Mouse (Mus musculus): ENCODE results near the gene Mylk. TPM values are rescaled to one million over a fixed set of nuclear protein-coding genes. Genes with fewer than 3 reads are reported as not detected.
A peak's percentile ranks its signal among the peaks of the same experiment; 100 is the strongest.

The Mylk gene
- polyA plus RNA-seq, 1 experiment = 12.4 TPM

DNA sequence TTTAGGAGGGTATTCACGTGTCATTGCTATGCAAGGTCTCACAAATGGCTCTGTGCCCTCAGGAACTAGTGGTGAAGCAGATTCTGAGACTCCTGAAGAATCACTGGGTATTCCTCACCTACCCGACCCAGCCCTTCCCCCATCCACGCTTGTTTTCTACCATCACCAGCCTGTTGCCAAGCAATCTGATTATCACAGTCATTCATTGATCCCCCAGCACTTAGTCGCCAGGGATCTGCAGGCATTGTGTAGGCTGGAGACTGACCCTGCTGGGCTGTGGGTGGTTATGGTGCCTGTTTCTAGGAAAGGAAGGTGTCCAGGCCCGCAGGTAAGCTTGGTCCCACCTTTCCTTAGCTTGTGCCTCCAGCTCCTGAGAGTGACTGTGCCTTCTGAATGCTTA lies 155.0 kb downstream of the Mylk start:
- no peak for DNase-seq (ENCODE audit: extremely low spot score in 1 of 2, low spot score in 1 of 2)

DNA sequence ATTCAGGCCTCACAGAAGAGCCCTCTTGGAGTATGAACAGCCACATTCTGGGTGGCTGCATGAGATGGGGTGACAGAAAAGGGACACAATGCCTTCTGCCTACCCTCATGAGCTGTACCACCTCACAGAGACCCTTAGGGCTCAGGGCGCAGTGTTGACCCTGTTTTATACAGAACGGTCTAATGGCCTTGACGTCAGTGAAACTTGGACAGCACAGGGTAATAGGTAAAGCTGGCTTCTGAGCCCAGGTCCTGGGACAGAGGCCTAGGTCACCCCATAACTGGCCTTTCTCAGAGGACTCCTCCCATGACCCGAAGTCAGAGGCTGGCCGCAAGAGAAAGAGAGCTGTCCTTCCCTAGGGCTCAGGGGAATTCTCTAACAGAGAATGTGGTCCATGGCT lies 155.5 kb downstream of the Mylk start:
- DNase-seq (ENCODE audit: extremely low spot score in 1 of 2, low spot score in 1 of 2) = no peak

DNA sequence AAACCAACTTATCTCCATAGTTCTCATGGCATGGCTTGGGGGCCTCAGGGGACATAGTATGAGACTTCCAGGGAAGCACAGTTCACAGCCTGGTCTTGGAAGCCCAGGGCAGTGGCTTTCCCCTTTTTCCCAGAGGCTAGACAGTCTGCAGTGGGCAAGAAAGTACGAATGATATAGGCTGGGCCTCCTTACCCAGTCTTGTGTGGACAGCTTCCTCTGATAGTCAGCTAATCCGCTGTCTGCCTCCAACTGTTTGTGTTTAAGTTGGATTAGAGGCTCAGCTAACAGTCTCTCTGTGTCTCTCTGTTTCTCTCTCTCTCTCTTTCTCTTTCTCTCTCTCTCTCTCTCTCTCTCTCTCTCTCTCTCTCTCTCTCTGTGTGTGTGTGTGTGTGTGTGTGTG lies 156.0 kb downstream of the Mylk start:
- no peak for DNase-seq (ENCODE audit: extremely low spot score in 1 of 2, low spot score in 1 of 2)

DNA sequence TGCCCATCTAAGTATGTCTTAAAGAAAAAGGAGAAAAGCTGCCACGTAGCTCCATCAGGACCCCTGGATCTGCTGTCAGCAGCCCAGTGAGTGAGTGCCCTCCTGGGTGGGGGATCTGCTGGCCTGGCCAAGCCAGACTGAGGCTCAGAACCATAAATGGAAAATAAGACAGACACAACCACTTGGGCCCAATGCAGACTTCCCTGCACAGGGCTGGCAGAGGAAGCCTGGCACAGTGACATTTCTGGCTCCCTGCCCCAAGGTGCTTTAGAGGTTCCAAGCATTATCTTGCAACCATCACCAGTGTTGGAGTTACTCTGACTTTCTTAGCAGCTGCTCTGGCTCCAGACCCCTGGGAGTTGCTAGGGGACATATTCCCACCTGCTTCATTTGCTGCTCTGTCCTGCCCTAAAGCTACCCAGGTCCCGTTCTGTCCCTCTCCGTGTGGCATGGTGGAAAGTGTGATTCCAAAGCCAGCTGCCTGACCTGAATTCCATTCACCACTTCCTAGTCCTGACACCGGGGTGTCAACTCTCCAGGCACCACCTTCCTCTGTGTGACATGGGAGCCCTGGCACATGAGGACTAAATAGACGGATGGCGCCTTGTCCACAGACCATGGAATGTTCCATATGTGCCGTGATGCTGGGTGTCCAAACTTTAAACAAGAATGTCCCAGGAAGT lies 156.7 kb downstream of the Mylk start:
- no peak for DNase-seq (ENCODE audit: extremely low spot score in 1 of 2, low spot score in 1 of 2)

DNA sequence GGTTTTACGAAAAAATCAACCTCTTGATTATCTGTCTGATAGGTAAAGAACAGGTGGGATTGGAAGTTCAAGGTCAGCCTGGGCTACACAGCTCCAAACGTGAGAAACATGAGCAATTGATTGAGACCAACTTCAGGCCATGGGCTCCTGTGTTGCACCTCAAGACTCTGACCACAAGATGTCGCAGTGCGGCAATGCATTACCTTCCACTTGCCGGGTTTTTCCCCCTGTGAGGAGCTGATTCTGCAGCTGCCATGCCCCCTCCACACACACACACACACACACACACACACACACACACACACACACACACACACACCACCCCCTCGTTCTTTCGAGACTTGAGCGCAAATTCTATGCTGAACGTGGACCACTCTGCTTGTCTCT lies 157.3 kb downstream of the Mylk start:
- DNase-seq (ENCODE audit: extremely low spot score in 1 of 2, low spot score in 1 of 2) = peak; percentile 21 to 84

DNA sequence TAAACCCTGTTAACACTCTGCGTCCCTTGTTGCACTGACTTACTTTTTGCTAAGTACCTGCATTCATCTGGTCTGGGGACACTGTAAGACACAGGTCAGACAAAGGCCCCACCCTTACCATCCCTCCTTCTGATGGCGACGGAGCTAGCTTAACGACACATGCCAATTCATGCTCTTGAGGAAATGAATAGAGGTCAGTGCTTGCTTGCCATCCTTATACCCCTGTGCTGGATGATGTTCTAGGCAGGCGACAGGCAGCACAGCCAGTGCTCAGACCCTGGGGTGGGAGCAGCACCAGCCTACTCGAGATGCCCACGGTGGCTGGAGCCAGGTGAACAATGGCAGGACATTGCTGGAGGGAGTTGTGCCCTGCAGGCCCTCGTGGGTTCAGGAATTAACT lies 157.8 kb downstream of the Mylk start:
- DNase-seq (ENCODE audit: extremely low spot score in 1 of 2, low spot score in 1 of 2) = no peak

DNA sequence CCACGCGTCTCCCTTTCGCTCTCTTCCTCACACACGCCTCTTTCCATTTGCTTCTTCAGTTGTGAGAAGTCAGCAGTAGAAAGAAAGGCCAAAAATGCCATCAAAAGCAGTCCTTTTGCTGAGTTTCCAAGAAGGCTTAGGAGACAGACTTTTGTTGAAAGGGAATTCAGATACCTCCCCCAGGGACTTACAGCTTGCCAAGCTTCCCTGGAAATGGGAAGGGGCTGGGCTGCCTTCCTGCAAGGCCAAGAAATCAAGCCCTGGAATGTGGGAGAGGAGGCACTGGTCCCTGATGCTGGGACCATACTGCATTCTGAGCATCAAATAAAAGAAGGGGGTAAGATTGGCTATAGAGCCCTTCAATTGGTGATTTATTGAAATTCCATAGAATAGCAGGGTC lies 159.9 kb downstream of the Mylk start:
- no peak for DNase-seq (ENCODE audit: extremely low spot score in 1 of 2, low spot score in 1 of 2)

DNA sequence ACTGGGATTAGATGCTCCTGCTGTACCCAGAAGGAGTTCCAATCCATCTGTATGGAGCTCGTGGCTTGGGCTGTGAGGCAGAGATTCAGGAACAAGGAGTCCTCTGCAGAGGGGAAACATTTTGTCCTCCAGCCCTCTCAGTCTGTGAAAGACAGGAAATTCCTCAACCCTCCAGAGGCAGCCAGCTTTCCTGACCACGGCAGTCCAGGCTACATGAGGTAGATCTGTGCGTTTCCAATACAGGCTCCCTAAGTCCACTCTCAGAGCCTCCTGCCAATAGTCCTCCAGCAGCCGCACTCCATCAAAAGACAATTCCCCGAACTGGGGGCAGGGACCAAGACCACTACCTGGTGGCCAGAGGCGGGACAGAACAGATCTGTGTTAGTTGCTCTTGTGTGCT lies 164.4 kb downstream of the Mylk start:
- no peak for DNase-seq (ENCODE audit: extremely low spot score in 1 of 2, low spot score in 1 of 2)

DNA sequence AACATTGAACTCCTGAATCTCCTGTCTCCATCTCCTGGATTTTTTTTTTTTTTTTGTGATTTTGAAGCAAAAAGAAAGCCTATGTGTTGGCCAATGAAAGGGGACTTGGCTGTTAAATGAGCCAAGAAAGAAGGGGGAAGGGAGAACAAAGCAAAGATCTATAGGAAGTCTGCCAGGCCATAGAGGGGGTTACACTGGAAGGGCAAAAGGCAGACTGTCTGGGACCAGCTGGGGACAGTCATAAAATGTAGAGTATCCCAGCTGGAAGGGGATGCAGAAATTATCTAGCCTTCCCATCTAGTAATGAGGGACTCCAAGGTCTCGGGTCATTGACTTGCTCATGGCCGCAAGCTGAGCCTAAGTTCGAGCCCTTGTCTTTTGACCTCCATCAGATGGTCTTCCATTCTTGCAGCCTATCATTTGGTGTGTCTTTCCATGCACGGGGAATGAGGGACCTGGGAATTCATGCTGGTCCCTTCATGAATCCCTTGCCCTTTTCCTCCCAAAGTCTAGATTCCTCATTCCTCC lies 172.4 kb downstream of the Mylk start:
- DNase-seq (ENCODE audit: extremely low spot score in 1 of 2, low spot score in 1 of 2) = no peak

DNA sequence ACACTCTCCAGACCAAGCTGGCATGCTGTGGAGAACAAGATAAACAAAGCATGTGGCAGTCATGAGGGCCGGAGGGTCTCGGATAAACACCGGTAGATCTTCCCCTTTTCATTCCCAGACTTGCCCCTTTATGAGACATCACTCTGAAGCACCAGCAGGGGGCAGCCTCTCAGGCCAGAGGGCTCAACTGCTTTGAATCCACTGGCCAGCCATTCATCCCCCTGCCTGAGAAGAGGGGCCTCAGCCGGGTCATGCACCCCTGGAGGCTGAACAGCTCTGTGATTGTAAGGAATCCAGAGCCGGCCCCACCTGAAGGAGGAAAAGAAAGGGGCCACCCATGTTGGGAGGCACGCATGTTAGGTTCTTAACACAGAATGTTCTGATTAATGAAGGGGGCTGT lies 175.2 kb downstream of the Mylk start:
- peak in 1 of 2 experiments; percentile 15 for DNase-seq (ENCODE audit: extremely low spot score in 1 of 2, low spot score in 1 of 2)

DNA sequence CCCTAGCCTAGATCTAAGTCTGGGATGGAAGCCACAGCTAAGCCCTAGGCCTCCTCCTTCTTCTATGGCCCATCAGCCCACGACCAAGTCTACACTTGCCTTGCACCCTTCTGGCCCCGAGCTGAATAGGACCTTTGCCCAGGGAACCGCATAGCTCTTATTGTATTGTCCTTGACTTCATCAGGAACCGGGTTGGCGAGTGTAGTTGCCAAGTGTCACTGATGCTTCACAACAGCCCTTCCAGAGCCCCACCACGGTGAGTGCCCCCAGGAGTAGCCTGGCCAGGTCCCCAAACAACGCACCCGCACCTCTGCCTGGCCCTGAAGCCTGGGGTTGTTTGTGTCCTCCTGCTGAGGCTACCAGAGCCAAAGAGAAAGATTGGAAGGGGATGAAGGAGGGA lies 175.9 kb downstream of the Mylk start:
- DNase-seq (ENCODE audit: extremely low spot score in 1 of 2, low spot score in 1 of 2) = no peak

DNA sequence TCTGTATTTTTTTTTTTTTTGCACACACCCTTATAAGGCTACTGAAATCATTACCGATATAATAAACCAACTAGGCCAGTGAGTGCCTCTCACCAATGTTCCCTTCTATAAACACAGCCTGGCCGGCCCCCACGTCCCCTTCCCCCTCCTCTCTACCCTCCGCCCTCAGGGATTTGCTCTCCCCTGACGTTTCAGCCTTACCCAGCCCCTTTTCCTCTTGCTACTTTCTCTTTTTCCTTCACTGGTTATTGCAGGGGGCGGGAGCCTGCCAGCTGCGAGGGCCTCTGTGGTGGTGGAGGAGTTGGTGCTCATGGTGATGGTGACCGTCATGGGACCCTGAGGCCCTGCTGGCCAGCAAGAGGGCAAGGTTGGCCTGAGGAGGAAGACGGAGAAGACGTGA lies 176.3 kb downstream of the Mylk start:
- no peak for DNase-seq (ENCODE audit: extremely low spot score in 1 of 2, low spot score in 1 of 2)

DNA sequence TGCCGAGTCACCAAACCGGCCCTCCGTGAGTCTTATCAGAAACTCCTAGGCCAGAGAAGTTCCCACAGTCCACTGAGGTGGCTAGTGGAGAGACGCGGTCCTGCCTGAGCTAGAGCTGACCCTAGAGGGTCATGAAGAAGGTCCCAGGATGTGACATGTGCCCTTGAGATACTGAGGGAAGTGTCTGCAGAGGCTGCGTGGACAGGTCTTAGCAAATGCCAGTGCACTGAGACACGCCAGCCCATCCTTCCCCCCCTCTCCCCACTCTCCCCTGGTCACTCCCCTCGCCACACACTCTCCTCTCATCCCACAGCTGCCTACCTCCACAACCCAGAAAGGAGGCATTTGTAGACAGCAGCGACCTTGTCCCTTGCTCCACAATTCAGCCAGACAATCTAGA lies 178.6 kb downstream of the Mylk start:
- no peak for DNase-seq (ENCODE audit: extremely low spot score in 1 of 2, low spot score in 1 of 2)

DNA sequence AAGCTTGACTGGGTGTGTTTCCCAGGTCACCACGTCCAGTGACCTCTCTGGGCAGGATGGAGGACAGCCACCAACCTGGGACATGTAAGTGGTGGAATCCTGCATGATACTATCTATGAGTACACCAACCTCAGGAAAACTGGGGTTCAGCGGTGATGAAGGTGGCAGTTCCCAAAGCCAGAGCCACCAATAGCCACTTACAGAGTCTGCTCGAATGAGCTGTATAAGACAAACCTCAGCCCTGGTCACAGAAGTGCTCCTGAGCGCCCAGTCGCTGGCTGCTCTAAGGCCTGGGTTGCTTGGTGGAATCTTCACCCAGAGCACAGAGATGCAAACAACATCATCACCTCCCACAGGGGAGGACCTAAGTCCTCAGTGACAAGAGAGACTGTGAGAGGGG lies 179.3 kb downstream of the Mylk start:
- DNase-seq (ENCODE audit: extremely low spot score in 1 of 2, low spot score in 1 of 2) = no peak

DNA sequence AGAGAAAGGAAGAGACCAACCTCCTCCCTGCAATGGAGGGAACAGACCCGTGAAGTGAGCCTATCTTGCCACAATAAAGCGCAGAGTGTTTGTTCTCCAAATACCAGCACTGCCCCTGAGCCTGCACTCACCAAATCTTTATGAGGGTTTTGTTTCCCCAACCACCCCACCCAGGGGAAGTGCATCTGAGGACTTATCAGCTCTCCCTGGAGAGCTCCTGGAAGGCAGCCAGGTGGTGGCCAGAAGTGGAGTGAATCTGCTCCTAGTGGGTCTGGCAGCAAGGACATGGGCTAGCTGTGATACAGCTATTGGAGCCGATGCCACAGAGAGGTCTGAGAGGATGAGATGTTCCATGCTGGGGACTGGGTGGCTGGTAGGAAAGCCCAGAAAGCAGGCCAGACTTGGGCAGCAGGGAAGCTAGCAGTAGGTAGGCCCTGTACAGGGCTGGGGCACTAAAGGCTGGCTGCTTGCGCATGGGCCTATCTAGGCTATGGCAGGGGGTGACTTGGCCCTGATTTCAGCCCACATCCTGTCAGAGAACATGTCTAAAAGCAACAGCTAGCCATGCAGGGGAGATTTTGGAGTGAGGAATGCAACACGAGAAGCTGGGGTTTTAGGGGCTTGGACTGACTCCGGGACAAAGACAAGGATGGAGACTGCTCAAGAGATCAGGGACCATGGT lies 180.1 kb downstream of the Mylk start:
- no peak for DNase-seq (ENCODE audit: extremely low spot score in 1 of 2, low spot score in 1 of 2)

DNA sequence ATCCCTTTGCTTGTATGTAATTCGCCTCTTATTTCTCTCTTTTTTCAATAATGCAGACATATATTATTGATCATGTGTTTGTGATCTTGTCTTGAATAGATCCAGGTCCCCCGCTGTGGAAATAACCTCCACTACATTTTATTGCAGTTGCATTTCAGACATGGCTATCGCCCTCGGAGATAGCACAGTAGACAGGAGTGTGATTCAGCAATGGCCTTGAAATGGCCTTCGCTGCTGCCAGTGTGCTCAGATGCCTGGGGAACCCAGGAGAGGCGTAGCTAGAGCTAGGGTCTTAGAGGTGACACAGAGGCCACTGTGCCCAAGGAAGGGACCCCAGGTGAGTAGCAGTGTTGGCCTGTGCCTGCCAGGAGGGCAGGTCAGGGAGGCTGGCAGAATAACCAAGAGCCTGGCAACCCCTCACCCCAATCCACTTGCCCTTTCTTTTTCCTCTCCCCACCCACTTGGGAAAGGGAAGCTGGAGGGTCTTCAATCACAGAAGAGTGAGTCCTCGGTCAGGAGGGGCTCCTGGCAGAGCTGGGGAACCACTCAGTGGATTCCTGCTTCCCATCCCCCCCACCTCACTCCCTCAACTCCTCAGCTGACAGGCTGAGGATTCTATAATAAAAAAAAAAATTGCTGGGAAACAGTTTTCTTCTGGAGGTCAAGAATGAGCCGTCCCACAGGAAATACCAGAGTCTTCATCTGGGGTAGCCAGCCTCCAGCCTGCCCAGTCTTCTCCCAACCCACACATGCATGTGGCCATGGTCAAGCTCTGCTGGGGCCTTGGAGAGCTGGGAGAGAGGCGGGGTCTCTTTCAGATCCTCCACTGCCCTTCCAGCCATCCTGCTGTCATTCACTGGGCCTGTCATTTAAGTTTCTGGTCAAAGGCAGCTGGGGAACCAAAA lies 181.8 kb downstream of the Mylk start:
- no peak for DNase-seq (ENCODE audit: extremely low spot score in 1 of 2, low spot score in 1 of 2)

DNA sequence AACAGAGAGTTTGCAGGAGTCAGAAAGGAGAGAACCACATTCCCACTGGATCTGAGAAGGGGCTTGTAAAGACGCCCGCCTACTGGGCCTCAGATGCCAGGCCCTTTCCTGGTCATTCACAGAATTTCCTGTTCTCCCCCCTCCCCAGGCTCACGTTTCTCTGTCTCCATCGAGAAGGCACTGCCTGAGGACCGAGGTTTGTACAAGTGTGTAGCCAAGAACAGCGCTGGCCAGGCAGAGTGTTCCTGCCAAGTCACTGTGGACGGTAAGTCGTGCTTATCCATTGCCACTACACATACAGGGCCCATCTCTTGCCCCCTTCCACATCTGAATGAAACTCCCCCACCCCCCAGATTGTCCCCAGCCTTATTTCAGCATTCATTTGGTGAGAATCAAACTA lies 184.7 kb downstream of the Mylk start:
- no peak for DNase-seq (ENCODE audit: extremely low spot score in 1 of 2, low spot score in 1 of 2)

DNA sequence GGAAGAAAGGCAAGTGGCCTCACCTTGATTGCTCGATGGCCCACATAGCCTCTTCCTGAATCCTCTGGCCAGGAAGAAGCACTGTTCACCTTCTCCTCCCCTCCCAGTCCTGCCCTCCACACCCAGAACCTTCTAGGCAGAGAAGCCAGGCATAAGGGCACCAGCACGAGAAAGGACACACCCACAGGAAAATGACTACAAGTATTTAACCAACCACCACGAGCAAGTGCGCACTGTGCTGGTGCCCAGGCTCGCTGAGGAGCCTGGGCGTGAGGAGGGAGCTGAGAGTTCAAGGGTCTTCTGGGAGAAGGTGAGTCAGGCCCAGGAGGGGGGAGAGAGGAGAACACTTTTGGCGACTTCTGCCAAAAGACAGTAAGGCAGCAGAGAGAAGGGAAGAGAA lies 185.1 kb downstream of the Mylk start:
- no peak for DNase-seq (ENCODE audit: extremely low spot score in 1 of 2, low spot score in 1 of 2)

DNA sequence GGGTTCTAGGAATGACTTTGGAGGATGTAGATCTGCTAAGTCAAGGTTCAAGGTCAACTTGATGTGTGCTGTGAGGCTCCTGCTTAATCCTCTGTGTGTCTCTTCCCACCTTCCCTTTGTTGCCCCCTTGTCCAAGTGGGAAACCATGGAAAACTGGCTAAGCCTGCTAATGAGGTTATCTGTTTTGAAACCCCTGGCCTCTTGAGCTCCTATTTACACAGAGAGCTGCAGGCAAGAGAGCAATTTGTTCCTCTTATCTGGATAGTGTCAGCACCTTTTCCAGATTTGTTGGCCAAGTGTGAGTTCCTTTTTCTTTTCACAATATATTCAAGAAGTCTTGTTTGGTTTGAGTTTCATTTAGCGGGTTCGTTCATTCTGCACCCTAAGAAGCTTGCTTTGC lies 186.3 kb downstream of the Mylk start:
- no peak for DNase-seq (ENCODE audit: extremely low spot score in 1 of 2, low spot score in 1 of 2)

DNA sequence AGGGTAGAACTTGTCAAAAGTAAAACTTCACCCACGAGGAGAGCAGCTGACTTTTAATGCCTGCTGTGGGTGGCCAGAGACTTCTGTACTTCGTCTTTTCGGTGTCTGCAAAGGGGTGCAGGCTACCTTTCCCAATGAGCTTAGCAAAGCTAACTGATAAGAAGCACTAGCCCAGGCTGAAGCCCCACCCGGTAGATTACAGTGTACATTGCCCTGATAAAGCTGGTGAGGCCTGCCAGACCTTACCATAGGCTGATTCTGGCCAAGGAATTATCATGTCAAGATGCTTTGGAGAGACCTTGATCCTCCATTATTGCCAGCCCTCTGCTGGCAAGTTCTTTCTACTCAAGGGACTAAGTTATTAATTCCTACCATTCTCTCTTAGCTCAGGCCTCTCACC lies 188.2 kb downstream of the Mylk start:
- DNase-seq (ENCODE audit: extremely low spot score in 1 of 2, low spot score in 1 of 2) = no peak

DNA sequence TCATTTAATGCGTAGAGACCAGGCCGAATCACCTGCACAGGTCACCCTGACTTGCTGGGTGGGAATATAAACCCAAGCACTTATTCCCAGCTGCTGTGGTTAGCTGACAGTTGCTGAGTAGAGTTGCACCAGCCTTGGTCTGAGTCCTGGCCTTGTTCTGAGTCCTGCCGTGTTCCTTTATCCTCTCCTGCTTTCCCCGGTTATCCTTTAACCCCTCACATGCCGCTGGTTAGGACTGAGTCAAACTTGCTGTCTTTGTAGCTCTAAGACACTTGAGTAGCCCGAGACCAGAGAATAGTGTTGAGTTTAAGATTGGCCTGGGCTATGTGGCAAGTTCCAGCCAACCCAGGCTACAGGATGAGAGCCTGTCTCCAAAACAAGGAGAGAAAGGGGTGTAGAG lies 189.5 kb downstream of the Mylk start:
- DNase-seq (ENCODE audit: extremely low spot score in 1 of 2, low spot score in 1 of 2) = no peak
